Mouse (Mus musculus) spleen, adult 2 months (tissue): Measurements from ENCODE around the gene Cartpt.

Source experiments
- CTCF ChIP-seq: fragments of 200-500 bp; IDR thresholded peaks from 2 replicates; pipeline ENCODE4 v1.5.1; 2011; ENCODE audit warnings: mild to moderate bottlenecking, inconsistent platforms; ENCODE audit not compliant: insufficient read depth, insufficient read length, insufficient replicate concordance; ENCODE audit errors: extremely low read depth
- POLR2A ChIP-seq: fragments of 200-500 bp; IDR thresholded peaks from 2 replicates; pipeline ENCODE4 v1.6.1; 2011; ENCODE audit warnings: low read depth, low read length, inconsistent platforms

DNA sequence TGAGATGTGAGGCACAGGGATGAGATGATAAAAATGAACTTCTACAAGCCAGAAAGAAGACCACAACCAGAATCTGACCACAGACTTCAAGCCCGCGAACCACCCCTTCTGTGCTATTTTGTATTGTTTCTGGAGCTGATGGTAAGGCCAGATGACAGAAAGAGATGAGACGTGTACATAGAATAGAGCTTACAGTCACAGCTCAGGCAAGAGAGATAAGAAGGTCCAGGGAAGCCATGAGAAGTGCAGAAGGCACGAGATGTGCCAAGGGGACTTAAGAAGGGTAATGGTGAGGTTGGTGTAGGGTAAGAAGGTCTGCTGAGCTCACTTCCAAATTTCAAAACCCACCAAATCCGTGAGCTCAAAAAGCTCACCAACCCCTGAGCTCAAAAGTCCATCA, 36.6 kb downstream of the Cartpt start:
- TF ChIP-seq POLR2A = no peak
- TF ChIP-seq CTCF = no peak
